Mouse (Mus musculus): ENCODE measurements at regions not wholly inside any gene's neighbourhood (a gene's known extent, or its start where the extent isn't known, plus 50 kb on each side); places are given as distances from the start of the nearest gene placed in this dataset.

- Histone ChIP-seq H3K4me2 (ENCODE audit: low read depth, low read length, severe bottlenecking) (no peak overlapping the region), H3K4me3 (ENCODE audit: low read depth, low read length) (no peak overlapping the region), H3K4me1 (replicated peaks; ENCODE audit: control insufficient read depth, insufficient read depth, low read length) (no peaks in the 10 kb centered on the region), H3K27ac (ENCODE audit: low read depth, low read length) (no peak overlapping the region), H3K9me3 (ENCODE audit: control insufficient read depth, low read length) (no peaks in the 10 kb centered on the region), H3K36me3 (ENCODE audit: control insufficient read depth, insufficient read depth, low read length) (no peaks in the 10 kb centered on the region), H3K9ac (ENCODE audit: low read length) (no peak overlapping the region), H3K27me3 (ENCODE audit: control insufficient read depth, insufficient read depth, low read length) (no peaks in the 10 kb centered on the region)
- ATAC-seq (replicated peaks; ENCODE audit: low FRiP score) (no peak), DNase-seq (ENCODE audit: low spot score) (peak; percentile 33)
- 76% methylated on average over 7 of the region's 7 CpGs for WGBS
These were observed 308.3 kb downstream of the Etnk1 start for GRCm38 (mm10) chr6:143475296-143475695.

GRCm38 (mm10) chr6:143477396-143477795 lies 310.4 kb downstream of the Etnk1 start:
- H3K9me3 ChIP-seq (ENCODE audit: control insufficient read depth, low read length), result no peaks in the 10 kb centered on the region; the same call in 1 of the 2 replicates
- ATAC-seq (replicated peaks; ENCODE audit: low FRiP score) (no peak), DNase-seq (ENCODE audit: low spot score) (no peak)
- no peak overlapping the region for H3K4me2 ChIP-seq (ENCODE audit: low read depth, low read length, severe bottlenecking)
- H3K4me3 ChIP-seq (ENCODE audit: low read depth, low read length), result no peak overlapping the region
- no peaks in the 10 kb centered on the region for H3K4me1 ChIP-seq (replicated peaks; ENCODE audit: control insufficient read depth, insufficient read depth, low read length)
- H3K36me3 ChIP-seq (ENCODE audit: control insufficient read depth, insufficient read depth, low read length), result no peaks in the 10 kb centered on the region
- 94% methylated on average over 2 of the region's 2 CpGs for WGBS
- no peaks in the 10 kb centered on the region for H3K27me3 ChIP-seq (ENCODE audit: control insufficient read depth, insufficient read depth, low read length)
- no peak overlapping the region for H3K9ac ChIP-seq (ENCODE audit: low read length)
- H3K27ac ChIP-seq (ENCODE audit: low read depth, low read length), result no peak overlapping the region

- no peak for DNase-seq (ENCODE audit: low spot score)
- H3K4me3 ChIP-seq (ENCODE audit: low read depth, low read length), result no peak overlapping the region
- H3K4me1 ChIP-seq (replicated peaks; ENCODE audit: control insufficient read depth, insufficient read depth, low read length), result no peaks in the 10 kb centered on the region
- no peaks in the 10 kb centered on the region for H3K27me3 ChIP-seq (ENCODE audit: control insufficient read depth, insufficient read depth, low read length)
- no peak overlapping the region for H3K27ac ChIP-seq (ENCODE audit: low read depth, low read length)
- H3K9me3 ChIP-seq (ENCODE audit: control insufficient read depth, low read length), result no peaks in the 10 kb centered on the region; the same call in 1 of the 2 replicates
- H3K9ac ChIP-seq (ENCODE audit: low read length), result no peak overlapping the region
- 83% methylated on average over 7 of the region's 7 CpGs for WGBS
- no peak for ATAC-seq (replicated peaks; ENCODE audit: low FRiP score)
- H3K4me2 ChIP-seq (ENCODE audit: low read depth, low read length, severe bottlenecking), result no peak overlapping the region
- no peaks in the 10 kb centered on the region for H3K36me3 ChIP-seq (ENCODE audit: control insufficient read depth, insufficient read depth, low read length)
These were observed 312.2 kb downstream of the Etnk1 start for GRCm38 (mm10) chr6:143479239-143479638.

- WGBS, result 95% methylated on average over 6 of the region's 6 CpGs
- DNase-seq (ENCODE audit: low spot score) (no peak), ATAC-seq (replicated peaks; ENCODE audit: low FRiP score) (no peak)
- no peaks in the 10 kb centered on the region for H3K27me3 ChIP-seq (ENCODE audit: control insufficient read depth, insufficient read depth, low read length)
- H3K36me3 ChIP-seq (ENCODE audit: control insufficient read depth, insufficient read depth, low read length), result no peaks in the 10 kb centered on the region
- no peaks in the 10 kb centered on the region; the same call in 1 of the 2 replicates for H3K9me3 ChIP-seq (ENCODE audit: control insufficient read depth, low read length)
- H3K27ac ChIP-seq (ENCODE audit: low read depth, low read length), result no peak overlapping the region
- H3K4me2 ChIP-seq (ENCODE audit: low read depth, low read length, severe bottlenecking), result no peak overlapping the region
- no peak overlapping the region for H3K4me3 ChIP-seq (ENCODE audit: low read depth, low read length)
- no peak overlapping the region for H3K9ac ChIP-seq (ENCODE audit: low read length)
- H3K4me1 ChIP-seq (replicated peaks; ENCODE audit: control insufficient read depth, insufficient read depth, low read length), result no peaks in the 10 kb centered on the region
These were observed 312.8 kb downstream of the Etnk1 start for GRCm38 (mm10) chr6:143479701-143480388.

- Histone ChIP-seq H3K4me3 (ENCODE audit: low read depth, low read length) (no peak overlapping the region), H3K27me3 (ENCODE audit: control insufficient read depth, insufficient read depth, low read length) (no peaks in the 10 kb centered on the region), H3K9ac (ENCODE audit: low read length) (no peak overlapping the region), H3K4me2 (ENCODE audit: low read depth, low read length, severe bottlenecking) (no peak overlapping the region), H3K36me3 (ENCODE audit: control insufficient read depth, insufficient read depth, low read length) (no peaks in the 10 kb centered on the region), H3K27ac (ENCODE audit: low read depth, low read length) (no peak overlapping the region), H3K4me1 (replicated peaks; ENCODE audit: control insufficient read depth, insufficient read depth, low read length) (no peaks in the 10 kb centered on the region), H3K9me3 (ENCODE audit: control insufficient read depth, low read length) (no peaks in the 10 kb centered on the region; the same call in 1 of the 2 replicates)
- DNase-seq (ENCODE audit: low spot score) (no peak), ATAC-seq (replicated peaks; ENCODE audit: low FRiP score) (no peak)
- WGBS, result 84% methylated on average over 4 of the region's 4 CpGs
These were observed 315.3 kb downstream of the Etnk1 start for GRCm38 (mm10) chr6:143482272-143482671.

- ATAC-seq (replicated peaks; ENCODE audit: low FRiP score) (no peak), DNase-seq (ENCODE audit: low spot score) (no peak)
- no peak overlapping the region for H3K27ac ChIP-seq (ENCODE audit: low read depth, low read length)
- no peaks in the 10 kb centered on the region for H3K4me1 ChIP-seq (replicated peaks; ENCODE audit: control insufficient read depth, insufficient read depth, low read length)
- no peak overlapping the region for H3K4me2 ChIP-seq (ENCODE audit: low read depth, low read length, severe bottlenecking)
- H3K9ac ChIP-seq (ENCODE audit: low read length), result no peak overlapping the region
- 93% methylated on average over 6 of the region's 6 CpGs for WGBS
- H3K36me3 ChIP-seq (ENCODE audit: control insufficient read depth, insufficient read depth, low read length), result no peaks in the 10 kb centered on the region
- H3K9me3 ChIP-seq (ENCODE audit: control insufficient read depth, low read length), result no peaks in the 10 kb centered on the region; the same call in 1 of the 2 replicates
- no peak overlapping the region for H3K4me3 ChIP-seq (ENCODE audit: low read depth, low read length)
- H3K27me3 ChIP-seq (ENCODE audit: control insufficient read depth, insufficient read depth, low read length), result no peaks in the 10 kb centered on the region
These were observed 315.8 kb downstream of the Etnk1 start for GRCm38 (mm10) chr6:143482868-143483267.

- Histone ChIP-seq H3K9ac (ENCODE audit: low read length) (no peak overlapping the region), H3K4me2 (ENCODE audit: low read depth, low read length, severe bottlenecking) (no peak overlapping the region), H3K4me1 (replicated peaks; ENCODE audit: control insufficient read depth, insufficient read depth, low read length) (no peaks in the 10 kb centered on the region), H3K36me3 (ENCODE audit: control insufficient read depth, insufficient read depth, low read length) (no peaks in the 10 kb centered on the region), H3K9me3 (ENCODE audit: control insufficient read depth, low read length) (no peaks in the 10 kb centered on the region; the same call in 1 of the 2 replicates), H3K27me3 (ENCODE audit: control insufficient read depth, insufficient read depth, low read length) (no peaks in the 10 kb centered on the region), H3K4me3 (ENCODE audit: low read depth, low read length) (no peak overlapping the region), H3K27ac (ENCODE audit: low read depth, low read length) (no peak overlapping the region)
- 95% methylated on average over 6 of the region's 6 CpGs for WGBS
- ATAC-seq (replicated peaks; ENCODE audit: low FRiP score), result no peak
- no peak for DNase-seq (ENCODE audit: low spot score)
These were observed 317.9 kb downstream of the Etnk1 start for GRCm38 (mm10) chr6:143484941-143485340.

GRCm38 (mm10) chr6:143487003-143487402 lies 320.0 kb downstream of the Etnk1 start:
- Histone ChIP-seq H3K36me3 (ENCODE audit: control insufficient read depth, insufficient read depth, low read length) (no peaks in the 10 kb centered on the region), H3K27ac (ENCODE audit: low read depth, low read length) (no peak overlapping the region), H3K4me2 (ENCODE audit: low read depth, low read length, severe bottlenecking) (no peak overlapping the region), H3K9ac (ENCODE audit: low read length) (no peak overlapping the region), H3K9me3 (ENCODE audit: control insufficient read depth, low read length) (no peaks in the 10 kb centered on the region; the same call in 1 of the 2 replicates), H3K4me3 (ENCODE audit: low read depth, low read length) (no peak overlapping the region), H3K27me3 (ENCODE audit: control insufficient read depth, insufficient read depth, low read length) (no peaks in the 10 kb centered on the region), H3K4me1 (replicated peaks; ENCODE audit: control insufficient read depth, insufficient read depth, low read length) (no peaks in the 10 kb centered on the region)
- no peak for DNase-seq (ENCODE audit: low spot score)
- no peak for ATAC-seq (replicated peaks; ENCODE audit: low FRiP score)
- 91% methylated on average over 10 of the region's 10 CpGs for WGBS

GRCm38 (mm10) chr6:143490019-143490418 lies 323.0 kb downstream of the Etnk1 start:
- no peaks in the 10 kb centered on the region for H3K9me3 ChIP-seq (ENCODE audit: control insufficient read depth, low read length)
- no peak for ATAC-seq (replicated peaks; ENCODE audit: low FRiP score)
- H3K27ac ChIP-seq (ENCODE audit: low read depth, low read length), result no peak overlapping the region
- H3K4me1 ChIP-seq (replicated peaks; ENCODE audit: control insufficient read depth, insufficient read depth, low read length), result no peaks in the 10 kb centered on the region
- no peaks in the 10 kb centered on the region for H3K36me3 ChIP-seq (ENCODE audit: control insufficient read depth, insufficient read depth, low read length)
- no peak overlapping the region for H3K9ac ChIP-seq (ENCODE audit: low read length)
- no peaks in the 10 kb centered on the region for H3K27me3 ChIP-seq (ENCODE audit: control insufficient read depth, insufficient read depth, low read length)
- H3K4me2 ChIP-seq (ENCODE audit: low read depth, low read length, severe bottlenecking), result no peak overlapping the region
- no peak for DNase-seq (ENCODE audit: low spot score)
- WGBS, result 99% methylated on average over 6 of the region's 6 CpGs
- H3K4me3 ChIP-seq (ENCODE audit: low read depth, low read length), result no peak overlapping the region

Data from forebrain, embryonic 11.5 days (tissue).